Mouse (Mus musculus): Measurements from ENCODE around the gene Cpsf3.

Gene Cpsf3

DNA sequence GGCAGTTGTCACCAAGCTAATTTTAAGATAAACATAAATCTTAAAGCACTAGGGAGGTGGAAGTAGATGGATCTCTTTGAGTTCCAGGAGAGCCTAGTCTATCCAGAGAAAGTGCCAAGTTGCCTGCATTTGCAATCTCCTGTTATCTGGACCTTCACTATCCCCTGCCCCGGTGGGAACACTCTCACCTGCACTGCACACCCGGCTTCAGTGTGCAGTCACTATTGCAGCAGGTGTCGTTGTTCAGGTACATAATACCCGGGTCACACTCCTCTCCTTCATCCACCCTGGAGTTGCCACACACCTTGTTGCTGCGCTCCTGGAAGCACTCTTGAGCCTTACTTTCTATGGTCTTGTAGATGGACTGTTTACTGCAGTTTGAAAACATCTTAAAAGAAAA is 48.6 kb downstream of the Cpsf3 start:
- no peak for DNase-seq (ENCODE audit: low spot score in 2 of 2)

DNA sequence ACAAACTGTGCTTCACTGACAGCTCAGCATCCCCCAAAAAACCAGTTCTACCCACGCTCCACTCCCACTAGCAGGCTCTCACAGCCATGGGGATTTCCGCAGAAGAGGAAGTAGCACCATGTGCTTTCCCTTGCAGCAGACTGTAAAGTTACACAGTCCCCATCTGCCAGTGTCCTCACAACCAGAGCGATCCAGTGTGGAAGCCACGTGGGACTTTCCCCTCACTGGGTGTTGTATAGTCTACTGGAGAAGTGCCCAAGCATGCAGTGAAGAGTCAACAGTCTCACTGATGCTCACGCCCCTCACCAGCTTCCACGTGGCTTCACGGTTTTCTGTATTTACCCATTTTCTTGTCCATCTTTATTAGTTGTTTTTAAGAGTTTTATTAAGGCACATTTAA is 50.7 kb downstream of the Cpsf3 start:
- no peak for DNase-seq (ENCODE audit: low spot score in 2 of 2)

GRCm38 (mm10) chr12:21337171-21337570 is 52.0 kb downstream of the Cpsf3 start:
- DNase-seq (ENCODE audit: low spot score in 2 of 2) = no peak

DNA sequence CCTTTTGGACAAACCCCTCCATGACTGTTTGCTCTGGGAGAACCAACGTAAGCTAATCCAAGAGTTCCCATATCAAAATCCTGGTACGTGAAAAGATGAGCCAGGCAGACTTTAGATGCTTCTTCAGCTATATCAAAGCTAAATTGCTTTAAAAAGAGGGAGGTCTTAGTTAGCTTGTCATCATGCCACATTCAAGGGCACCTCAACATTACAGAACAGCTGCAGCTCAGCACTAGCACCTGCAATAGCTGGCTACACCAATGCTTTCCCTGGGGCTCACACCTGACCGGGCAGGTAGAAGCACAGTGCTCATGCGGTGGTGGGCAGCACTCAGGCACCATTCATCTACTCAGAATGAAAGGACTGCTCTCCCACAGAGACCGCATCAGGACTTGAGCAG is 55.5 kb downstream of the Cpsf3 start:
- no peak for DNase-seq (ENCODE audit: low spot score in 2 of 2)

- DNase-seq (ENCODE audit: low spot score in 2 of 2) = no peak
These were observed 61.8 kb downstream of the Cpsf3 start for GRCm38 (mm10) chr12:21346972-21347371.

GRCm38 (mm10) chr12:21350113-21350876 is 65.1 kb downstream of the Cpsf3 start:
- no peak for DNase-seq (ENCODE audit: low spot score in 2 of 2)

GRCm38 (mm10) chr12:21353681-21354080 is 68.5 kb downstream of the Cpsf3 start:
- DNase-seq (ENCODE audit: low spot score in 2 of 2) = no peak

GRCm38 (mm10) chr12:21362686-21363085 is 77.5 kb downstream of the Cpsf3 start:
- DNase-seq (ENCODE audit: low spot score in 2 of 2) = no peak

GRCm38 (mm10) chr12:21363195-21363594 is 78.0 kb downstream of the Cpsf3 start:
- peak; percentile 10 to 12 for DNase-seq (ENCODE audit: low spot score in 2 of 2)

All from urinary bladder, postnatal 36 days (tissue).